Mouse (Mus musculus): ENCODE results near the gene Cfap61. TPM values are rescaled to one million over a fixed set of nuclear protein-coding genes. Genes with fewer than 3 reads are reported as not detected.
A peak's percentile ranks its signal among the peaks of the same experiment; 100 is the strongest.

Gene Cfap61
- polyA plus RNA-seq, 1 experiment from 2014 or later = 2.7 TPM

- H3K36me3 ChIP-seq = no peaks in the 10 kb centered on the region
- 31% methylated on average over 6 of the region's 6 CpGs for WGBS
- H3K9ac ChIP-seq (replicated peaks) = no peak overlapping the region
- H3K27ac ChIP-seq (replicated peaks) = peak overlapping the region; percentile 35
- H3K4me2 ChIP-seq = no peak overlapping the region
- no peaks in the 10 kb centered on the region for H3K27me3 ChIP-seq (replicated peaks)
- H3K9me3 ChIP-seq (replicated peaks) = no peaks in the 10 kb centered on the region
- ATAC-seq (ENCODE audit: low FRiP score) = no peak
- H3K4me1 ChIP-seq = peaks cover 11% of the 10 kb centered on the region; the same call in 1 of the 2 replicates
- H3K4me3 ChIP-seq (replicated peaks) = no peak overlapping the region
Measured at GRCm38 (mm10) chr2:145981699-145982112, 47.1 kb downstream of the Cfap61 start.

GRCm38 (mm10) chr2:145982317-145983045 is 47.9 kb downstream of the Cfap61 start:
- H3K36me3 ChIP-seq = no peaks in the 10 kb centered on the region
- no peak for ATAC-seq (ENCODE audit: low FRiP score)
- peaks cover 11% of the 10 kb centered on the region; the same call in 1 of the 2 replicates for H3K4me1 ChIP-seq
- no peaks in the 10 kb centered on the region for H3K9me3 ChIP-seq (replicated peaks)
- no peak overlapping the region for H3K9ac ChIP-seq (replicated peaks)
- H3K27me3 ChIP-seq (replicated peaks) = no peaks in the 10 kb centered on the region
- no peak overlapping the region for H3K4me2 ChIP-seq
- no peak overlapping the region for H3K27ac ChIP-seq (replicated peaks)
- no peak overlapping the region for H3K4me3 ChIP-seq (replicated peaks)
- WGBS = 56% methylated on average over 9 of the region's 9 CpGs

- H3K27ac ChIP-seq (replicated peaks) = no peak overlapping the region
- no peaks in the 10 kb centered on the region for H3K36me3 ChIP-seq
- ATAC-seq (ENCODE audit: low FRiP score) = no peak
- H3K27me3 ChIP-seq (replicated peaks) = no peaks in the 10 kb centered on the region
- peaks cover under 1% of the 10 kb centered on the region; the same call in 1 of the 2 replicates for H3K4me1 ChIP-seq
- H3K9me3 ChIP-seq (replicated peaks) = no peaks in the 10 kb centered on the region
- H3K4me2 ChIP-seq = no peak overlapping the region
- H3K4me3 ChIP-seq (replicated peaks) = no peak overlapping the region
- H3K9ac ChIP-seq (replicated peaks) = no peak overlapping the region
- WGBS = 79% methylated on average over 2 of the region's 2 CpGs
Measured at GRCm38 (mm10) chr2:145987757-145988156, 53.2 kb downstream of the Cfap61 start.

GRCm38 (mm10) chr2:145990446-145990845 is 55.9 kb downstream of the Cfap61 start:
- no peaks in the 10 kb centered on the region for H3K4me1 ChIP-seq
- no peak overlapping the region for H3K4me3 ChIP-seq (replicated peaks)
- no peak overlapping the region for H3K27ac ChIP-seq (replicated peaks)
- no peaks in the 10 kb centered on the region for H3K9me3 ChIP-seq (replicated peaks)
- no peaks in the 10 kb centered on the region for H3K27me3 ChIP-seq (replicated peaks)
- WGBS = 70% methylated on average over 2 of the region's 2 CpGs
- ATAC-seq (ENCODE audit: low FRiP score) = no peak
- no peak overlapping the region for H3K9ac ChIP-seq (replicated peaks)
- H3K36me3 ChIP-seq = no peaks in the 10 kb centered on the region
- H3K4me2 ChIP-seq = no peak overlapping the region

- no peak for ATAC-seq (ENCODE audit: low FRiP score)
Measured at GRCm38 (mm10) chr2:145996472-145996871, 61.9 kb downstream of the Cfap61 start.

GRCm38 (mm10) chr2:145997956-145998525 is 63.5 kb downstream of the Cfap61 start:
- ATAC-seq (ENCODE audit: low FRiP score) = no peak
- Histone ChIP-seq H3K27ac (replicated peaks) (no peak overlapping the region), H3K4me2 (no peak overlapping the region), H3K9me3 (replicated peaks) (no peaks in the 10 kb centered on the region), H3K36me3 (no peaks in the 10 kb centered on the region), H3K27me3 (replicated peaks) (no peaks in the 10 kb centered on the region), H3K4me1 (no peaks in the 10 kb centered on the region), H3K4me3 (replicated peaks) (no peak overlapping the region), H3K9ac (replicated peaks) (no peak overlapping the region)
- 85% methylated on average over 5 of the region's 5 CpGs for WGBS

More at GRCm38 (mm10) chr2:145996472-145996871, 61.9 kb downstream of the Cfap61 start:
- Histone ChIP-seq H3K4me3 (replicated peaks) (no peak overlapping the region), H3K4me1 (no peaks in the 10 kb centered on the region), H3K27me3 (replicated peaks) (no peaks in the 10 kb centered on the region), H3K9me3 (replicated peaks) (no peaks in the 10 kb centered on the region), H3K9ac (replicated peaks) (no peak overlapping the region), H3K36me3 (no peaks in the 10 kb centered on the region), H3K4me2 (no peak overlapping the region), H3K27ac (replicated peaks) (no peak overlapping the region)
- WGBS = 65% methylated on average over 4 of the region's 4 CpGs

GRCm38 (mm10) chr2:146008801-146009200 is 74.2 kb downstream of the Cfap61 start:
- Histone ChIP-seq H3K4me3 (replicated peaks) (no peak overlapping the region), H3K27ac (replicated peaks) (no peak overlapping the region), H3K4me2 (no peak overlapping the region), H3K36me3 (no peaks in the 10 kb centered on the region), H3K27me3 (replicated peaks) (no peaks in the 10 kb centered on the region), H3K9me3 (replicated peaks) (no peaks in the 10 kb centered on the region), H3K4me1 (no peaks in the 10 kb centered on the region), H3K9ac (replicated peaks) (no peak overlapping the region)
- no peak for ATAC-seq (ENCODE audit: low FRiP score)
- WGBS = 79% methylated on average over 6 of the region's 6 CpGs

- Histone ChIP-seq H3K4me2 (no peak overlapping the region), H3K9me3 (replicated peaks) (no peaks in the 10 kb centered on the region), H3K4me3 (replicated peaks) (no peak overlapping the region), H3K27ac (replicated peaks) (no peak overlapping the region), H3K9ac (replicated peaks) (no peak overlapping the region), H3K36me3 (no peaks in the 10 kb centered on the region), H3K27me3 (replicated peaks) (no peaks in the 10 kb centered on the region), H3K4me1 (no peaks in the 10 kb centered on the region)
- no peak for ATAC-seq (ENCODE audit: low FRiP score)
- 90% methylated on average over 2 of the region's 2 CpGs for WGBS
Measured at GRCm38 (mm10) chr2:146009596-146010349, 75.2 kb downstream of the Cfap61 start.

GRCm38 (mm10) chr2:146010816-146011215 is 76.2 kb downstream of the Cfap61 start:
- H3K9me3 ChIP-seq (replicated peaks) = no peaks in the 10 kb centered on the region
- no peaks in the 10 kb centered on the region for H3K27me3 ChIP-seq (replicated peaks)
- no peak for ATAC-seq (ENCODE audit: low FRiP score)
- no peak overlapping the region for H3K4me3 ChIP-seq (replicated peaks)
- H3K4me1 ChIP-seq = no peaks in the 10 kb centered on the region
- H3K4me2 ChIP-seq = no peak overlapping the region
- H3K36me3 ChIP-seq = no peaks in the 10 kb centered on the region
- no peak overlapping the region for H3K9ac ChIP-seq (replicated peaks)
- WGBS = 60% methylated on average over 2 of the region's 2 CpGs
- no peak overlapping the region for H3K27ac ChIP-seq (replicated peaks)

GRCm38 (mm10) chr2:146015341-146016186 is 81.0 kb downstream of the Cfap61 start:
- H3K9ac ChIP-seq (replicated peaks) = no peak overlapping the region
- H3K4me3 ChIP-seq (replicated peaks) = no peak overlapping the region
- 41% methylated on average over 8 of the region's 8 CpGs for WGBS
- no peaks in the 10 kb centered on the region for H3K27me3 ChIP-seq (replicated peaks)
- no peaks in the 10 kb centered on the region for H3K9me3 ChIP-seq (replicated peaks)
- no peak for ATAC-seq (ENCODE audit: low FRiP score)
- no peaks in the 10 kb centered on the region for H3K36me3 ChIP-seq
- no peak overlapping the region for H3K27ac ChIP-seq (replicated peaks)
- H3K4me1 ChIP-seq = no peaks in the 10 kb centered on the region
- no peak overlapping the region for H3K4me2 ChIP-seq

- Histone ChIP-seq H3K36me3 (no peaks in the 10 kb centered on the region), H3K27me3 (replicated peaks) (no peaks in the 10 kb centered on the region), H3K9me3 (replicated peaks) (no peaks in the 10 kb centered on the region), H3K27ac (replicated peaks) (no peak overlapping the region), H3K9ac (replicated peaks) (no peak overlapping the region), H3K4me1 (no peaks in the 10 kb centered on the region), H3K4me3 (replicated peaks) (no peak overlapping the region), H3K4me2 (no peak overlapping the region)
- ATAC-seq (ENCODE audit: low FRiP score) = no peak
- 91% methylated on average over 6 of the region's 6 CpGs for WGBS
Measured at GRCm38 (mm10) chr2:146022846-146023245, 88.3 kb downstream of the Cfap61 start.
